ENCODE assay signal across 24 mouse cellular contexts in genomic region chr11:35959270-35959669, GRCm38 (mm10). TPM values are rescaled to one million over a fixed set of nuclear protein-coding genes. Genes with fewer than 3 reads are reported as not detected.
A peak's percentile ranks its signal among the peaks of the same experiment; 100 is the strongest.
DNase-seq lines count a peak whose midpoint lies in the region; ATAC-seq and TF ChIP-seq lines count a peak whose summit lies in the region.
"Had no signal": no experiment of that assay in that cellular context is flagged by ENCODE, and none has a peak within 500 bp of the region (broad histone marks: within the 10 kb centered on the region; RNA-seq: fewer than 3 reads in every experiment).

No protein-coding gene starts in this region.

- H3K79me2 ChIP-seq in liver, adult 2 months (ENCODE audit: control insufficient read depth, insufficient read depth, low read length) = peaks cover 47% of the 10 kb centered on the region

- H3K4me2 ChIP-seq in forebrain, embryonic 13.5 days = no peak overlapping the region
- H3K4me2 ChIP-seq: embryonic facial prominence, embryonic 12.5 days; embryonic facial prominence, embryonic 15.5 days; forebrain, embryonic 15.5 days; heart, embryonic 12.5 days; heart, embryonic 15.5 days; hindbrain, embryonic 15.5 days had no signal

- 49% methylated on average over 3 of the region's 3 CpGs for whole genome bisulfite sequencing in kidney, adult 2 months
- WGBS in liver, adult 2 months = 17% methylated on average over 3 of the region's 3 CpGs
- WGBS in small intestine, adult 2 months = 29% methylated on average over 3 of the region's 3 CpGs
- WGBS in forebrain, embryonic 13.5 days = 95% methylated on average over 3 of the region's 3 CpGs

- DNase-seq in kidney, adult 2 months = peak; percentile 73
- no peak for DNase-seq in kidney, postnatal 14 days
- DNase-seq in liver, adult 2 months (ENCODE audit: extremely low read depth, low read depth, low spot score) = peak; percentile 85
- no peak for DNase-seq in liver
- DNase-seq: adrenal gland, adult 2 months; adrenal gland, postnatal 14 days; cerebellum, adult 11 months; cerebellum, adult 2 months; cerebellum, adult 9-11 months; cerebellum, postnatal 25 days; gastrocnemius, postnatal 25 days; heart, adult 18-20 months; heart, postnatal 10 days; heart, postnatal 36 days had no signal

- no peak overlapping the region for H3K9ac ChIP-seq in liver, adult 2 months (ENCODE audit: low read depth, low read length)
- H3K9ac ChIP-seq in forebrain, embryonic 13.5 days = no peak overlapping the region
- H3K9ac ChIP-seq: embryonic facial prominence, embryonic 12.5 days; embryonic facial prominence, embryonic 15.5 days; forebrain, embryonic 15.5 days; heart, embryonic 12.5 days; heart, embryonic 15.5 days; hindbrain, embryonic 15.5 days had no signal

- no peaks in the 10 kb centered on the region for H3K27me3 ChIP-seq in kidney, adult 2 months (replicated peaks; ENCODE audit: control insufficient read depth, insufficient read depth, low read length)
- no peaks in the 10 kb centered on the region for H3K27me3 ChIP-seq in liver, adult 2 months (ENCODE audit: control insufficient read depth, insufficient read depth, low read length)
- H3K27me3 ChIP-seq in small intestine, adult 2 months (ENCODE audit: control insufficient read depth, insufficient read depth, low read length) = no peaks in the 10 kb centered on the region
- no peaks in the 10 kb centered on the region for H3K27me3 ChIP-seq in forebrain, embryonic 13.5 days
- H3K27me3 ChIP-seq: embryonic facial prominence, embryonic 12.5 days; embryonic facial prominence, embryonic 15.5 days; forebrain, embryonic 15.5 days; heart, embryonic 12.5 days; heart, embryonic 15.5 days; hindbrain, embryonic 15.5 days had no signal

- no peaks in the 10 kb centered on the region for H3K9me3 ChIP-seq in forebrain, embryonic 13.5 days (replicated peaks)
- H3K9me3 ChIP-seq: embryonic facial prominence, embryonic 12.5 days; embryonic facial prominence, embryonic 15.5 days; forebrain, embryonic 15.5 days; heart, embryonic 12.5 days; heart, embryonic 15.5 days; hindbrain, embryonic 15.5 days had no signal

- TF ChIP-seq POLR2A in kidney, adult 2 months (IDR thresholded peaks at IDR 0.05; ENCODE audit: low read depth, low read length) = no peak
- no peak for TF ChIP-seq POLR2A in liver, adult 2 months (IDR thresholded peaks at IDR 0.05; ENCODE audit: extremely low read depth, insufficient read depth, low read length)
- no peak for TF ChIP-seq POLR2A in small intestine, adult 2 months (IDR thresholded peaks at IDR 0.05; ENCODE audit: low read depth, low read length)

- H3K27ac ChIP-seq in kidney, adult 2 months (ENCODE audit: insufficient read depth, low read depth, low read length) = no peak overlapping the region
- H3K27ac ChIP-seq in liver, adult 2 months (replicated peaks; ENCODE audit: insufficient read depth, low read depth, low read length) = peak overlapping the region; percentile 78
- H3K27ac ChIP-seq in small intestine, adult 2 months (ENCODE audit: insufficient read depth, low read depth, low read length) = peak overlapping the region; percentile 33
- no peak overlapping the region for H3K27ac ChIP-seq in forebrain, embryonic 13.5 days
- H3K27ac ChIP-seq: embryonic facial prominence, embryonic 12.5 days; embryonic facial prominence, embryonic 15.5 days; forebrain, embryonic 15.5 days; heart, embryonic 15.5 days; hindbrain, embryonic 15.5 days had no signal

- no peak overlapping the region for H3K4me3 ChIP-seq in kidney, adult 2 months (ENCODE audit: insufficient read depth, low read depth, low read length)
- H3K4me3 ChIP-seq in liver, adult 2 months (ENCODE audit: insufficient read depth, low read depth, low read length) = no peak overlapping the region
- no peak overlapping the region for H3K4me3 ChIP-seq in small intestine, adult 2 months (ENCODE audit: low read depth, low read length)
- no peak overlapping the region for H3K4me3 ChIP-seq in forebrain, embryonic 13.5 days
- H3K4me3 ChIP-seq: embryonic facial prominence, embryonic 12.5 days; embryonic facial prominence, embryonic 15.5 days; forebrain, embryonic 15.5 days; heart, embryonic 12.5 days; heart, embryonic 15.5 days; hindbrain, embryonic 15.5 days had no signal

- H3K4me1 ChIP-seq in kidney, adult 2 months (ENCODE audit: control insufficient read depth, insufficient read depth, low read length) = peaks cover 40% of the 10 kb centered on the region
- peaks cover 39% of the 10 kb centered on the region for H3K4me1 ChIP-seq in liver, adult 2 months (ENCODE audit: control insufficient read depth, insufficient read depth, low read length)
- H3K4me1 ChIP-seq in small intestine, adult 2 months (ENCODE audit: control insufficient read depth, insufficient read depth, insufficient read length, low read length) = peaks cover 34% of the 10 kb centered on the region
- H3K4me1 ChIP-seq in forebrain, embryonic 13.5 days = 0 out of 2 replicates have a peak, but pooled peaks cover 16% of the 10 kb centered on the region
- H3K4me1 ChIP-seq: embryonic facial prominence, embryonic 12.5 days; embryonic facial prominence, embryonic 15.5 days had no signal

- no peak for TF ChIP-seq CTCF in kidney, adult 2 months (conservative IDR thresholded peaks at IDR 0.05; ENCODE audit: insufficient read depth, insufficient read length, low read depth, low read length)
- TF ChIP-seq CTCF in liver, adult 2 months (IDR thresholded peaks at IDR 0.05; ENCODE audit: low read depth, low read length) = no peak
- no peak for TF ChIP-seq CTCF in small intestine, adult 2 months (IDR thresholded peaks at IDR 0.05; ENCODE audit: extremely low read depth, insufficient read length, insufficient replicate concordance, low read depth, low read length)

- H3K36me3 ChIP-seq in kidney, adult 2 months (ENCODE audit: control insufficient read depth, insufficient read depth, low read length) = no peaks in the 10 kb centered on the region
- no peaks in the 10 kb centered on the region for H3K36me3 ChIP-seq in liver, adult 2 months (ENCODE audit: control insufficient read depth, insufficient read depth, low read length)
- no peaks in the 10 kb centered on the region for H3K36me3 ChIP-seq in small intestine, adult 2 months (ENCODE audit: control insufficient read depth, insufficient read depth, low read length)
- no peaks in the 10 kb centered on the region for H3K36me3 ChIP-seq in forebrain, embryonic 13.5 days (ENCODE audit: poor library complexity, severe bottlenecking)
- H3K36me3 ChIP-seq: embryonic facial prominence, embryonic 12.5 days; embryonic facial prominence, embryonic 15.5 days; forebrain, embryonic 15.5 days; heart, embryonic 12.5 days; heart, embryonic 15.5 days; hindbrain, embryonic 15.5 days had no signal

- no peak for ATAC-seq in forebrain, embryonic 13.5 days
- ATAC-seq: CD4-positive, CD25-positive, alpha-beta regulatory T cell, adult 4 months; forebrain, embryonic 15.5 days had no signal

RNA-seq across cellular contexts. Expression of gene Wwc1, which starts 21.1 kb away (rescaled TPM):
- 91.9 and 110 TPM in 2 replicates for polyA plus RNA-seq in kidney, adult 2 months (2012; rRNA removed)
- 11.3 and 15.7 TPM in 2 replicates for total RNA-seq in liver, adult 2 months (2014; rRNA removed)
- polyA plus RNA-seq in liver, adult 2 months (2012; rRNA removed) = 25.0 and 32.7 TPM in 2 replicates
- polyA plus RNA-seq in small intestine, adult 2 months (2012; rRNA removed) = 18.0 and 55.9 TPM in 2 replicates
- polyA plus RNA-seq in forebrain, embryonic 13.5 days (2015; fragmentation: Nextera tagmentation; extraction: Ambion mirVana) = 8.6 and 8.8 TPM in 2 replicates
- total RNA-seq: common myeloid progenitor, adult 5-6 weeks had no signal

Comparison
In these comparisons a context has a peak if more than half of its experiments do, and no peak if none do; other contexts are left out.
1. DNase-seq: peak in kidney, adult 2 months (single experiment) and liver, adult 2 months (single experiment); none in kidney, postnatal 14 days (single experiment) and liver (single experiment).
2. H3K27ac ChIP-seq: peak in liver, adult 2 months (single experiment) and small intestine, adult 2 months (single experiment); none in kidney, adult 2 months (single experiment) and forebrain, embryonic 13.5 days (single experiment).